18 mouse cellular contexts compared by ENCODE assay signal in genomic region chr11:109107518-109108205, GRCm38 (mm10). TPM values are rescaled to one million over a fixed set of nuclear protein-coding genes. Genes with fewer than 3 reads are reported as not detected.
DNase-seq lines count a peak whose midpoint lies in the region; ATAC-seq and TF ChIP-seq lines count a peak whose summit lies in the region.
"Had no signal": no experiment of that assay in that cellular context is flagged by ENCODE, and none has a peak within 500 bp of the region (broad histone marks: within the 10 kb centered on the region; RNA-seq: fewer than 3 reads in every experiment).

No protein-coding gene starts in this region.

- no peak for ATAC-seq in forebrain, embryonic 16.5 days
- ATAC-seq in forebrain, embryonic 13.5 days, result no peak; the same call in 1 of the 2 replicates
- ATAC-seq: liver, postnatal 0 days had no signal

- H3K4me1 ChIP-seq in forebrain, embryonic 10.5 days, result peaks cover 57% of the 10 kb centered on the region
- H3K4me1 ChIP-seq in forebrain, embryonic 16.5 days (replicated peaks; ENCODE audit: control insufficient read depth, insufficient read depth, low read length), result no peaks in the 10 kb centered on the region
- peaks cover 29% of the 10 kb centered on the region for H3K4me1 ChIP-seq in forebrain, embryonic 13.5 days
- peaks cover 33% of the 10 kb centered on the region for H3K4me1 ChIP-seq in limb, embryonic 10.5 days
- H3K4me1 ChIP-seq in cerebellum, adult 2 months (ENCODE audit: control insufficient read depth, insufficient read depth, low read length), result no peaks in the 10 kb centered on the region

- intact Hi-C loops in heart, postnatal 25 days (cut with DNase I), result no loop called here

- H3K36me3 ChIP-seq in forebrain, embryonic 10.5 days (replicated peaks), result no peaks in the 10 kb centered on the region
- no peaks in the 10 kb centered on the region for H3K36me3 ChIP-seq in forebrain, embryonic 16.5 days (ENCODE audit: control insufficient read depth, insufficient read depth)
- H3K36me3 ChIP-seq in forebrain, embryonic 13.5 days (ENCODE audit: poor library complexity, severe bottlenecking), result no peaks in the 10 kb centered on the region
- no peaks in the 10 kb centered on the region for H3K36me3 ChIP-seq in limb, embryonic 10.5 days
- H3K36me3 ChIP-seq: heart, embryonic 13.5 days; limb, embryonic 13.5 days had no signal

- TF ChIP-seq POLR2A in cerebellum, adult 2 months (IDR thresholded peaks at IDR 0.05; ENCODE audit: borderline replicate concordance, insufficient read depth, low read length), result no peak

- H3K27ac ChIP-seq in forebrain, embryonic 10.5 days, result peak overlapping the region; percentile 80
- H3K27ac ChIP-seq in forebrain, embryonic 16.5 days (ENCODE audit: low read length), result no peak overlapping the region
- H3K27ac ChIP-seq in forebrain, embryonic 13.5 days, result 0 out of 2 replicates have a peak overlapping the region, but pooled peaks have one; percentile 14
- H3K27ac ChIP-seq in limb, embryonic 10.5 days, result peak overlapping the region; percentile 10; the same call in 1 of the 2 replicates
- no peak overlapping the region for H3K27ac ChIP-seq in cerebellum, adult 2 months (ENCODE audit: insufficient read depth, low read length)
- H3K27ac ChIP-seq: heart, embryonic 13.5 days; kidney, postnatal 0 days; limb, embryonic 13.5 days; macrophage had no signal

- no peaks in the 10 kb centered on the region for H3K9me3 ChIP-seq in forebrain, embryonic 10.5 days
- no peaks in the 10 kb centered on the region for H3K9me3 ChIP-seq in forebrain, embryonic 16.5 days (ENCODE audit: control insufficient read depth, low read length)
- no peaks in the 10 kb centered on the region for H3K9me3 ChIP-seq in forebrain, embryonic 13.5 days (replicated peaks)
- no peaks in the 10 kb centered on the region for H3K9me3 ChIP-seq in limb, embryonic 10.5 days (replicated peaks)
- H3K9me3 ChIP-seq: heart, embryonic 13.5 days; limb, embryonic 13.5 days had no signal

- peaks cover 66% of the 10 kb centered on the region for H3K27me3 ChIP-seq in forebrain, embryonic 10.5 days (ENCODE audit: poor library complexity, severe bottlenecking)
- no peaks in the 10 kb centered on the region for H3K27me3 ChIP-seq in forebrain, embryonic 16.5 days (replicated peaks; ENCODE audit: control insufficient read depth, insufficient read depth, low read length)
- no peaks in the 10 kb centered on the region for H3K27me3 ChIP-seq in forebrain, embryonic 13.5 days
- H3K27me3 ChIP-seq in limb, embryonic 10.5 days (ENCODE audit: low read depth, poor library complexity, severe bottlenecking), result no peaks in the 10 kb centered on the region
- H3K27me3 ChIP-seq in cerebellum, adult 2 months (ENCODE audit: control insufficient read depth, insufficient read depth, low read length), result no peaks in the 10 kb centered on the region
- H3K27me3 ChIP-seq: limb, embryonic 13.5 days had no signal

- no peak overlapping the region for H3K9ac ChIP-seq in forebrain, embryonic 16.5 days (replicated peaks; ENCODE audit: low read depth, low read length)
- H3K9ac ChIP-seq in forebrain, embryonic 13.5 days, result no peak overlapping the region
- H3K9ac ChIP-seq: heart, embryonic 13.5 days; limb, embryonic 13.5 days; liver, postnatal 0 days had no signal

- H3K4me2 ChIP-seq in forebrain, embryonic 16.5 days (ENCODE audit: low read length), result no peak overlapping the region
- no peak overlapping the region for H3K4me2 ChIP-seq in forebrain, embryonic 13.5 days
- H3K4me2 ChIP-seq: heart, embryonic 13.5 days; limb, embryonic 13.5 days had no signal

- no peak overlapping the region for H3K4me3 ChIP-seq in forebrain, embryonic 10.5 days
- no peak overlapping the region for H3K4me3 ChIP-seq in forebrain, embryonic 16.5 days (replicated peaks; ENCODE audit: low read length)
- no peak overlapping the region for H3K4me3 ChIP-seq in forebrain, embryonic 13.5 days
- H3K4me3 ChIP-seq in limb, embryonic 10.5 days, result no peak overlapping the region
- H3K4me3 ChIP-seq in cerebellum, adult 2 months (replicated peaks; ENCODE audit: insufficient read depth, low read depth, low read length), result no peak overlapping the region
- H3K4me3 ChIP-seq: heart, embryonic 13.5 days; limb, embryonic 13.5 days had no signal

- DNase-seq in forebrain, embryonic 10.5 days (ENCODE audit: extremely low spot score, low spot score), result no peak
- DNase-seq in limb, embryonic 10.5 days (ENCODE audit: low spot score), result no peak
- peak; percentile 64 for DNase-seq in neural tube, embryonic 10.5 days (ENCODE audit: extremely low spot score, low spot score)
- DNase-seq in cerebellum, adult 18-20 months, result no peak
- DNase-seq in heart, postnatal 25 days (ENCODE audit: low spot score), result no peak
- no peak for DNase-seq in cerebellum, adult 2 months
- DNase-seq: cerebellum, adult 11-12 months; liver, postnatal 0 days had no signal

- TF ChIP-seq CTCF in cerebellum, adult 2 months (IDR thresholded peaks at IDR 0.05; ENCODE audit: borderline replicate concordance, insufficient read depth, low read depth, low read length), result no peak

- 38% methylated on average over 11 of the region's 11 CpGs for WGBS in forebrain, embryonic 10.5 days
- WGBS in forebrain, embryonic 16.5 days, result 36% methylated on average over 11 of the region's 11 CpGs
- WGBS in forebrain, embryonic 13.5 days, result 30% methylated on average over 11 of the region's 11 CpGs
- 20% methylated on average over 11 of the region's 11 CpGs for WGBS in limb, embryonic 10.5 days
- 60% methylated on average over 11 of the region's 11 CpGs for WGBS in cerebellum, adult 2 months

RNA-seq across cellular contexts. Expression of gene E030025P04Rik, which starts 36.5 kb away (rescaled TPM):
- not detected in 2 replicates for polyA plus RNA-seq in forebrain, embryonic 10.5 days (2016; fragmentation: Nextera tagmentation; extraction: Ambion mirVana)
- polyA plus RNA-seq in forebrain, embryonic 16.5 days (2015; fragmentation: Nextera tagmentation; extraction: Ambion mirVana), result not detected in 2 replicates
- polyA plus RNA-seq in forebrain, embryonic 13.5 days (2015; fragmentation: Nextera tagmentation; extraction: Ambion mirVana), result not detected in 2 replicates
- not detected in 2 replicates for polyA plus RNA-seq in limb, embryonic 10.5 days (2016; fragmentation: Nextera tagmentation; extraction: Ambion mirVana)
- not detected for total RNA-seq in heart, postnatal 25 days (2021)
- polyA plus RNA-seq in cerebellum, adult 2 months (2012; rRNA removed), result not detected in 2 replicates
- total RNA-seq: CH12.LX; gastrocnemius, postnatal 4 days; layer of hippocampus, postnatal 14 days had no signal
- polyA plus RNA-seq: embryonic facial prominence, embryonic 14.5 days; heart, embryonic 13.5 days; kidney, postnatal 0 days; limb, embryonic 13.5 days; liver, postnatal 0 days; macrophage had no signal

Comparison
In these comparisons a context has a peak if more than half of its experiments do, and no peak if none do; other contexts are left out.
1. H3K27ac ChIP-seq: peak in forebrain, embryonic 10.5 days (single experiment), forebrain, embryonic 13.5 days (single experiment) and limb, embryonic 10.5 days (single experiment); none in forebrain, embryonic 16.5 days (single experiment) and cerebellum, adult 2 months (single experiment).